Mouse (Mus musculus) c-Kit-positive CD71-positive TER-119-negative erythroid progenitor cells, embryonic 14.5 days (primary cell): ENCODE measurements around the gene Akr7a5.

Source experiments
- DNase-seq: peaks from one replicate; pipeline ENCODE4 v3.0.0-alpha.2; 2013; ENCODE audit warnings: low read depth

The Akr7a5 gene

GRCm38 (mm10) chr4:139310171-139310898 is at the start of gene Akr7a5, which contains the start of gene Pqlc2:
Akr7a5 (plus strand) TSS chr4:139310744.
Pqlc2 (minus strand) TSS chr4:139310708.
- DNase-seq = peak; percentile 86

GRCm38 (mm10) chr4:139262981-139263380 is 47.6 kb upstream of the Akr7a5 start:
- no peak for DNase-seq

- DNase-seq = no peak
Measured at GRCm38 (mm10) chr4:139265783-139266499, 44.6 kb upstream of the Akr7a5 start.

- no peak for DNase-seq
Measured at GRCm38 (mm10) chr4:139266500-139266865, 44.1 kb upstream of the Akr7a5 start.

GRCm38 (mm10) chr4:139267335-139267734 is 43.2 kb upstream of the Akr7a5 start:
- no peak for DNase-seq

GRCm38 (mm10) chr4:139268242-139268641 is 42.3 kb upstream of the Akr7a5 start:
- no peak for DNase-seq

GRCm38 (mm10) chr4:139270168-139270567 is 40.4 kb upstream of the Akr7a5 start:
- DNase-seq = no peak

GRCm38 (mm10) chr4:139271562-139271961 is 39.0 kb upstream of the Akr7a5 start:
- no peak for DNase-seq

GRCm38 (mm10) chr4:139272951-139273680 is 37.4 kb upstream of the Akr7a5 start:
- no peak for DNase-seq

GRCm38 (mm10) chr4:139274573-139274972 is 36.0 kb upstream of the Akr7a5 start:
- no peak for DNase-seq

- DNase-seq = no peak
Measured at GRCm38 (mm10) chr4:139276411-139276810, 34.1 kb upstream of the Akr7a5 start.

GRCm38 (mm10) chr4:139280530-139280929 is 30.0 kb upstream of the Akr7a5 start:
- no peak for DNase-seq

GRCm38 (mm10) chr4:139281791-139282345 is 28.7 kb upstream of the Akr7a5 start:
- no peak for DNase-seq

GRCm38 (mm10) chr4:139282955-139283417 is 27.6 kb upstream of the Akr7a5 start:
- no peak for DNase-seq

GRCm38 (mm10) chr4:139284877-139285276 is 25.7 kb upstream of the Akr7a5 start:
- no peak for DNase-seq

GRCm38 (mm10) chr4:139286234-139286633 is 24.3 kb upstream of the Akr7a5 start:
- DNase-seq = no peak

GRCm38 (mm10) chr4:139287122-139287863 is 23.3 kb upstream of the Akr7a5 start:
- DNase-seq = peak; percentile 51

- peak; percentile 34 for DNase-seq
Measured at GRCm38 (mm10) chr4:139289017-139289416, 21.5 kb upstream of the Akr7a5 start.

- DNase-seq = no peak
Measured at GRCm38 (mm10) chr4:139291099-139291498, 19.4 kb upstream of the Akr7a5 start.

GRCm38 (mm10) chr4:139292038-139292437 is 18.5 kb upstream of the Akr7a5 start:
- DNase-seq = no peak

- no peak for DNase-seq
Measured at GRCm38 (mm10) chr4:139297566-139297965, 13.0 kb upstream of the Akr7a5 start.
